Mouse (Mus musculus) spleen, adult 2 months (tissue): Measurements from ENCODE around the gene Mybpc3. TPM values are rescaled to one million over a fixed set of nuclear protein-coding genes. Genes with fewer than 3 reads are reported as not detected.

Experiments used
- DNase-seq, 2 experiments: peaks; one replicate each; pipeline versions ENCODE4 v3.0.0 to v3.0.0-alpha.2; 2012 to 2021; ENCODE audit warnings: low spot score in 2 of 2, low read depth in 1 of 2
- H3K27ac ChIP-seq: fragments of 200-500 bp; 2 replicates; pipeline ENCODE4 v1.5.1; 2012; ENCODE audit warnings: low read length, inconsistent platforms; ENCODE audit not compliant: insufficient read depth
- H3K27me3 ChIP-seq: fragments of 200-500 bp; 2 replicates; pipeline ENCODE4 v1.6.1; 2012; ENCODE audit warnings: mild to moderate bottlenecking, moderate library complexity, low read length, inconsistent platforms; ENCODE audit not compliant: control insufficient read depth, insufficient read depth
- H3K36me3 ChIP-seq: fragments of 200-500 bp; 2 replicates; pipeline ENCODE4 v1.6.1; 2012; ENCODE audit warnings: mild to moderate bottlenecking, low read length, inconsistent platforms; ENCODE audit not compliant: control insufficient read depth, insufficient read depth
- H3K4me1 ChIP-seq: fragments of 200-500 bp; 2 replicates; pipeline ENCODE4 v1.6.1; 2011; ENCODE audit warnings: inconsistent platforms; ENCODE audit not compliant: control insufficient read depth, insufficient read depth, insufficient read length
- H3K4me3 ChIP-seq: fragments of 200-500 bp; 2 replicates; pipeline ENCODE4 v1.5.1; 2011; ENCODE audit warnings: mild to moderate bottlenecking, inconsistent platforms; ENCODE audit not compliant: insufficient read depth, insufficient read length; ENCODE audit errors: extremely low read depth
- CTCF ChIP-seq: fragments of 200-500 bp; IDR thresholded peaks from 2 replicates; pipeline ENCODE4 v1.5.1; 2011; ENCODE audit warnings: mild to moderate bottlenecking, inconsistent platforms; ENCODE audit not compliant: insufficient read depth, insufficient read length, insufficient replicate concordance; ENCODE audit errors: extremely low read depth
- POLR2A ChIP-seq: fragments of 200-500 bp; IDR thresholded peaks from 2 replicates; pipeline ENCODE4 v1.6.1; 2011; ENCODE audit warnings: low read depth, low read length, inconsistent platforms
- WGBS: fragments of 180-500 bp; shearing (Covaris S2); methylation state at CpG from one replicate; pipeline ENCODE4 v1.1.7; 2018; 5-methylcytosine and 5-hydroxymethylcytosine counted together
- polyA plus RNA-seq: library from polyadenylated mRNA; depleted of rRNA; stranded (reverse); fragments of >200 nt; gene quantifications from 2 replicates; pipeline ENCODE4 v1.2.3, GENCODE M21; 2012

Mybpc3 gene
- polyA plus RNA-seq, 1 experiment = 0.50 TPM

- Histone ChIP-seq H3K36me3 (peaks cover 45% of the 10 kb centered on the region), H3K27me3 (no peaks in the 10 kb centered on the region), H3K27ac (no peak overlapping the region), H3K4me3 (no peak overlapping the region), H3K4me1 (no peaks in the 10 kb centered on the region)
- TF ChIP-seq CTCF (no peak), POLR2A (no peak)
- no peak for DNase-seq
- 74% methylated on average over 5 of the region's 5 CpGs for whole genome bisulfite sequencing
Observed at GRCm38 (mm10) chr2:91163532-91163931, 45.6 kb downstream of the Mybpc3 start.

- Histone ChIP-seq H3K4me1 (no peaks in the 10 kb centered on the region), H3K4me3 (no peak overlapping the region), H3K27ac (no peak overlapping the region), H3K27me3 (no peaks in the 10 kb centered on the region), H3K36me3 (peaks cover 44% of the 10 kb centered on the region)
- WGBS = 79% methylated on average over 6 of the region's 6 CpGs
- DNase-seq = no peak
- TF ChIP-seq POLR2A (no peak), CTCF (no peak)
Observed at GRCm38 (mm10) chr2:91164991-91165390, 47.0 kb downstream of the Mybpc3 start.

- H3K4me3 ChIP-seq = no peak overlapping the region
- H3K27ac ChIP-seq = no peak overlapping the region
- TF ChIP-seq CTCF = no peak
- TF ChIP-seq POLR2A = no peak
- WGBS = 90% methylated on average over 4 of the region's 4 CpGs
- peaks cover 38% of the 10 kb centered on the region for H3K36me3 ChIP-seq
- no peaks in the 10 kb centered on the region for H3K27me3 ChIP-seq
- no peak for DNase-seq
- no peaks in the 10 kb centered on the region for H3K4me1 ChIP-seq
Observed at GRCm38 (mm10) chr2:91167629-91168028, 49.7 kb downstream of the Mybpc3 start.

GRCm38 (mm10) chr2:91169587-91170322, 51.8 kb downstream of the Mybpc3 start:
- H3K27me3 ChIP-seq = no peaks in the 10 kb centered on the region
- H3K36me3 ChIP-seq = peaks cover 37% of the 10 kb centered on the region
- no peaks in the 10 kb centered on the region for H3K4me1 ChIP-seq
- no peak for TF ChIP-seq CTCF
- no peak for TF ChIP-seq POLR2A
- DNase-seq = no peak
- 92% methylated on average over 25 of the region's 25 CpGs for WGBS
- H3K27ac ChIP-seq = no peak overlapping the region
- H3K4me3 ChIP-seq = no peak overlapping the region

GRCm38 (mm10) chr2:91175490-91175889, 57.5 kb downstream of the Mybpc3 start:
- TF ChIP-seq CTCF (no peak), POLR2A (no peak)
- H3K4me1 ChIP-seq = no peaks in the 10 kb centered on the region
- no peaks in the 10 kb centered on the region for H3K27me3 ChIP-seq
- no peak overlapping the region for H3K4me3 ChIP-seq
- peaks cover 44% of the 10 kb centered on the region for H3K36me3 ChIP-seq
- DNase-seq = no peak
- 90% methylated on average over 4 of the region's 4 CpGs for WGBS
- H3K27ac ChIP-seq = no peak overlapping the region

GRCm38 (mm10) chr2:91176234-91176633, 58.3 kb downstream of the Mybpc3 start:
- Histone ChIP-seq H3K27ac (no peak overlapping the region), H3K4me1 (no peaks in the 10 kb centered on the region), H3K36me3 (peaks cover 42% of the 10 kb centered on the region), H3K27me3 (no peaks in the 10 kb centered on the region), H3K4me3 (no peak overlapping the region)
- TF ChIP-seq POLR2A = no peak
- TF ChIP-seq CTCF = no peak
- no peak for DNase-seq
- WGBS = 95% methylated on average over 6 of the region's 6 CpGs

GRCm38 (mm10) chr2:91179825-91180224, 61.9 kb downstream of the Mybpc3 start:
- TF ChIP-seq CTCF (no peak), POLR2A (no peak)
- Histone ChIP-seq H3K36me3 (peaks cover 28% of the 10 kb centered on the region), H3K4me1 (peaks cover 12% of the 10 kb centered on the region), H3K27ac (no peak overlapping the region), H3K27me3 (no peaks in the 10 kb centered on the region), H3K4me3 (no peak overlapping the region)
- WGBS = 88% methylated on average over 4 of the region's 4 CpGs
- DNase-seq = no peak
